Comparison of ENCODE assay signal across 9 mouse cellular contexts in genomic region chr2:93082846-93083245, GRCm38 (mm10). TPM values are rescaled to one million over a fixed set of nuclear protein-coding genes. Genes with fewer than 3 reads are reported as not detected.
DNase-seq lines count a peak whose midpoint lies in the region; ATAC-seq and TF ChIP-seq lines count a peak whose summit lies in the region.
"Had no signal": no experiment of that assay in that cellular context is flagged by ENCODE, and none has a peak within 500 bp of the region (broad histone marks: within the 10 kb centered on the region; RNA-seq: fewer than 3 reads in every experiment).

No protein-coding gene starts in this region.

- H3K27me3 ChIP-seq in hindbrain, embryonic 11.5 days (ENCODE audit: control insufficient read depth, insufficient read depth, low read length) = no peaks in the 10 kb centered on the region
- no peaks in the 10 kb centered on the region for H3K27me3 ChIP-seq in hindbrain, postnatal 0 days (ENCODE audit: insufficient read depth, low read length)
- H3K27me3 ChIP-seq in lung, embryonic 15.5 days = no peaks in the 10 kb centered on the region

- peak; percentile 51 for ATAC-seq in hindbrain, embryonic 11.5 days (ENCODE audit: low FRiP score)
- no peak for ATAC-seq in hindbrain, postnatal 0 days
- ATAC-seq in lung, embryonic 15.5 days (ENCODE audit: borderline replicate concordance, extremely low read depth, low FRiP score, low TSS enrichment) = peak; percentile 91

- peaks cover 8% of the 10 kb centered on the region; the same call in 1 of the 2 replicates for H3K4me1 ChIP-seq in hindbrain, embryonic 11.5 days (replicated peaks; ENCODE audit: control insufficient read depth, insufficient read depth, low read length)
- peaks cover 2% of the 10 kb centered on the region; the same call in 1 of the 2 replicates for H3K4me1 ChIP-seq in hindbrain, postnatal 0 days (ENCODE audit: insufficient read depth, low read length)
- peaks cover 43% of the 10 kb centered on the region for H3K4me1 ChIP-seq in lung, embryonic 15.5 days

- TF ChIP-seq CTCF in hindbrain, postnatal 0 days (IDR thresholded peaks at IDR 0.05; ENCODE audit: low read depth) = no peak

- H3K4me2 ChIP-seq in hindbrain, embryonic 11.5 days (replicated peaks; ENCODE audit: low read depth, low read length) = no peak overlapping the region
- H3K4me2 ChIP-seq in hindbrain, postnatal 0 days (ENCODE audit: low read depth, low read length) = no peak overlapping the region
- H3K4me2 ChIP-seq in lung, embryonic 15.5 days = peak overlapping the region; percentile 29

- no peak for DNase-seq in hindbrain, embryonic 11.5 days (ENCODE audit: low spot score)
- DNase-seq in hindbrain, postnatal 0 days (ENCODE audit: low spot score) = no peak
- DNase-seq in retina, postnatal 1 day = peak; percentile 36
- no peak for DNase-seq in retina, embryonic 14.5 days (ENCODE audit: low spot score)
- DNase-seq in layer of hippocampus, adult 11-12 months (ENCODE audit: low spot score) = no peak
- DNase-seq in urinary bladder, postnatal 25 days (ENCODE audit: low spot score) = no peak
- DNase-seq: gastrocnemius, postnatal 10 days; heart, postnatal 36 days had no signal

- H3K36me3 ChIP-seq in hindbrain, embryonic 11.5 days (ENCODE audit: control insufficient read depth, insufficient read depth, low read length) = no peaks in the 10 kb centered on the region
- no peaks in the 10 kb centered on the region for H3K36me3 ChIP-seq in hindbrain, postnatal 0 days (ENCODE audit: insufficient read depth, low read length)
- H3K36me3 ChIP-seq in lung, embryonic 15.5 days = no peaks in the 10 kb centered on the region

- 57% methylated on average over 3 of the region's 3 CpGs for WGBS in hindbrain, embryonic 11.5 days
- 57% methylated on average over 3 of the region's 3 CpGs for WGBS in hindbrain, postnatal 0 days
- WGBS in lung, embryonic 15.5 days = 39% methylated on average over 3 of the region's 3 CpGs

- no peaks in the 10 kb centered on the region for H3K9me3 ChIP-seq in hindbrain, embryonic 11.5 days (ENCODE audit: control insufficient read depth, low read length)
- no peaks in the 10 kb centered on the region for H3K9me3 ChIP-seq in hindbrain, postnatal 0 days (ENCODE audit: low read length)
- no peaks in the 10 kb centered on the region for H3K9me3 ChIP-seq in lung, embryonic 15.5 days

- no peak overlapping the region for H3K9ac ChIP-seq in hindbrain, embryonic 11.5 days (ENCODE audit: low read depth, low read length)
- H3K9ac ChIP-seq in hindbrain, postnatal 0 days (replicated peaks; ENCODE audit: low read length) = no peak overlapping the region
- no peak overlapping the region for H3K9ac ChIP-seq in lung, embryonic 15.5 days

- H3K4me3 ChIP-seq in hindbrain, embryonic 11.5 days (ENCODE audit: low read depth, low read length) = no peak overlapping the region
- no peak overlapping the region for H3K4me3 ChIP-seq in hindbrain, postnatal 0 days (ENCODE audit: low read length)
- H3K4me3 ChIP-seq in lung, embryonic 15.5 days = no peak overlapping the region

- H3K27ac ChIP-seq in hindbrain, embryonic 11.5 days (ENCODE audit: low read depth, low read length) = no peak overlapping the region
- H3K27ac ChIP-seq in hindbrain, postnatal 0 days = no peak overlapping the region
- H3K27ac ChIP-seq in lung, embryonic 15.5 days = peak overlapping the region; percentile 86

RNA-seq across cellular contexts. Expression of gene Prdm11, which starts 36.9 kb away (rescaled TPM):
- polyA plus RNA-seq in hindbrain, embryonic 11.5 days (2014; fragmentation: Nextera tagmentation; extraction: Ambion mirVana) = 1.5 and 2.2 TPM in 2 replicates
- total RNA-seq in hindbrain, postnatal 0 days (2014; rRNA removed) = 14.9 and 15.6 TPM in 2 replicates
- 3.5 and 3.7 TPM in 2 replicates for polyA plus RNA-seq in hindbrain, postnatal 0 days (2015; fragmentation: Nextera tagmentation; extraction: Ambion mirVana)
- polyA plus RNA-seq in lung, embryonic 15.5 days (2015; fragmentation: Nextera tagmentation; extraction: Ambion mirVana) = 6.5 and 7.2 TPM in 2 replicates
